Mouse (Mus musculus) neural tube, embryonic 14.5 days (tissue): ENCODE results near the gene Omt2b. TPM values are rescaled to one million over a fixed set of nuclear protein-coding genes. Genes with fewer than 3 reads are reported as not detected.

Experiments
- ATAC-seq: fragments of 200-750 bp; cut with Nextera tagmentation; 2 replicates; pipeline ENCODE4 v1.8.0; 2017; ENCODE audit warnings: low read depth, mild to moderate bottlenecking, moderate TSS enrichment, moderate library complexity
- H3K27ac ChIP-seq: fragments of 300-500 bp; sonication (generic); 2 replicates; pipeline ENCODE4 v1.5.1; 2014; ENCODE audit warnings: low read depth, mild to moderate bottlenecking, control low read depth, low read length, moderate library complexity, mixed read lengths
- H3K27me3 ChIP-seq: fragments of 300-500 bp; sonication (generic); 2 replicates; pipeline ENCODE4 v1.6.1; 2014; ENCODE audit warnings: low read length; ENCODE audit not compliant: control insufficient read depth, insufficient read depth
- H3K36me3 ChIP-seq: fragments of 300-500 bp; sonication (generic); 2 replicates; pipeline ENCODE4 v1.6.1; 2014; ENCODE audit warnings: low read length, mixed read lengths; ENCODE audit not compliant: control insufficient read depth, insufficient read depth
- H3K4me1 ChIP-seq: fragments of 300-500 bp; sonication (generic); 2 replicates; pipeline ENCODE4 v1.6.1; 2014; ENCODE audit warnings: low read length; ENCODE audit not compliant: control insufficient read depth, insufficient read depth
- H3K4me2 ChIP-seq: fragments of 300-500 bp; sonication (generic); 2 replicates; pipeline ENCODE4 v1.6.1; 2014; ENCODE audit warnings: mild to moderate bottlenecking, low read depth, low read length, control low read depth
- H3K4me3 ChIP-seq: fragments of 300-500 bp; sonication (generic); 2 replicates; pipeline ENCODE4 v1.5.1; 2014; ENCODE audit warnings: low read depth, low read length, control low read depth, mixed read lengths
- H3K9ac ChIP-seq: fragments of 300-500 bp; sonication (generic); replicated peaks from 2 replicates; pipeline ENCODE4 v1.6.1; 2014; ENCODE audit warnings: low read depth, mild to moderate bottlenecking, control low read depth, low read length, mixed read lengths
- H3K9me3 ChIP-seq: fragments of 300-500 bp; sonication (generic); 2 replicates; pipeline ENCODE4 v1.6.1; 2016; ENCODE audit warnings: low read length; ENCODE audit not compliant: control insufficient read depth
- WGBS: fragments of 180-500 bp; shearing (Covaris S2); extraction: QIAGEN DNeasy Blood & Tissue Kit; methylation state at CpG from one replicate; pipeline ENCODE4 v1.1.7; 2014; 5-methylcytosine and 5-hydroxymethylcytosine counted together
- polyA plus RNA-seq: library from polyadenylated mRNA; unstranded; fragments of >200 nt; fragmentation: Nextera tagmentation; extraction: Ambion mirVana; gene quantifications from 2 replicates; pipeline ENCODE4 v1.2.1, GENCODE M21; 2014

Gene Omt2b
- polyA plus RNA-seq, 1 experiment from 2014 or later = not detected

DNA sequence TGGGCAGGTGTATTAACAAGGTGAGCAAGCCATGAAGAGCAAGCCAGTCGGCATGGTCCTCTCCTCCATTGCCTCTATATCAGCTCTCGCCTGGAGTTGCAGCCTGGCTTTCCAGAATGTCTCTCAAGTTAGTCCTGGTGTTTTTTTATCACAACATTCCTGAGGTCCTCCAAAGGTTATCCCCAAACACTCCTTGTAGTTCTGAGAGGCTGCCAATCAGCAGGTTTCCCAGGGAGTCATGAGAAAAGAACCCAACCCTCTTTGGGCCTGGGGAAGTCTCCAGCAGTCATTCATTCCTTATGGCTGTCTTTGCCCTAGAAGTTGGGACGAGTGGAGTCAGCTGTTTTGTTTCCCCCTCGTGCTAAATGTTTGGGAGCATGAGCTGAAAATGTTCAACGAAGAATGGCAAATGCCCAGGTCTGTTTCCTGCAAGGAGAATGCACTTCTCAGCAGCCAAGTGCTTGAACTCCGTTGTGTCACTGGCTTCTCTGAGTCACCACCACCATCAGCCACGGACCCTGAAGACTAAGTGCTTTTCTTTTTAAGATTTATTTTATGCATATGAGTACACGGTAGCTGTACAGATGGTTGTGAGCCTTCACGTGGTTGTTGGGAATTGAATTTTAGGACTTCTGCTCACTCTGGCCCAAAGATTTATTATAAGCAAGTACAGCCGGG, 45.6 kb downstream of the Omt2b start:
- Histone ChIP-seq H3K36me3 (no peaks in the 10 kb centered on the region), H3K4me1 (peaks cover 5% of the 10 kb centered on the region), H3K9ac (no peak overlapping the region), H3K4me2 (no peak overlapping the region), H3K27me3 (0 out of 2 replicates have a peak, but pooled peaks cover 2% of the 10 kb centered on the region), H3K9me3 (no peaks in the 10 kb centered on the region), H3K27ac (no peak overlapping the region), H3K4me3 (no peak overlapping the region)
- 89% methylated on average over 10 of the region's 10 CpGs for WGBS
- ATAC-seq = no peak

DNA sequence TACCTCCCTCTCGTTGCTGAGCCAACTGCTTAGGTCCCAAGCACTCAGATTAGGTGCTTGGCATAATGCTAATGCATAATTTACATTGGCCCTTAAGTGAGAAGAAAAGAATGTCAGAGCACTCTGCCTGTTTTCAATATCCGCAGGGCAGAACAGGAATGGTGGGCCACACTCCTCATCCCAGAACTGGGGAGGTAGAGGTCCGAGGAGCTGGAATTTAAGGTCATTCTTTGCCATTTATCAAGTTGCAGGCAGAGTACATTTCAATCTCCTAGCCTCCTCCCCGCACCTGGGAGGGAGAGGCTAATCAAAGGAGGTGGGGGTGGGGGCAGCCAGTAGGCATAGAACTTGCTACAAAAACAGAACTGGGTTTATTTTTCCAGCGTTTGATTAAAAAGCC, 47.0 kb downstream of the Omt2b start:
- peaks cover 7% of the 10 kb centered on the region for H3K4me1 ChIP-seq
- 0 out of 2 replicates have a peak, but pooled peaks cover 2% of the 10 kb centered on the region for H3K27me3 ChIP-seq
- H3K9ac ChIP-seq = no peak overlapping the region
- no peak for ATAC-seq
- no peaks in the 10 kb centered on the region for H3K9me3 ChIP-seq
- 62% methylated on average over 5 of the region's 5 CpGs for WGBS
- H3K36me3 ChIP-seq = no peaks in the 10 kb centered on the region
- no peak overlapping the region for H3K4me3 ChIP-seq
- no peak overlapping the region for H3K27ac ChIP-seq
- H3K4me2 ChIP-seq = no peak overlapping the region

DNA sequence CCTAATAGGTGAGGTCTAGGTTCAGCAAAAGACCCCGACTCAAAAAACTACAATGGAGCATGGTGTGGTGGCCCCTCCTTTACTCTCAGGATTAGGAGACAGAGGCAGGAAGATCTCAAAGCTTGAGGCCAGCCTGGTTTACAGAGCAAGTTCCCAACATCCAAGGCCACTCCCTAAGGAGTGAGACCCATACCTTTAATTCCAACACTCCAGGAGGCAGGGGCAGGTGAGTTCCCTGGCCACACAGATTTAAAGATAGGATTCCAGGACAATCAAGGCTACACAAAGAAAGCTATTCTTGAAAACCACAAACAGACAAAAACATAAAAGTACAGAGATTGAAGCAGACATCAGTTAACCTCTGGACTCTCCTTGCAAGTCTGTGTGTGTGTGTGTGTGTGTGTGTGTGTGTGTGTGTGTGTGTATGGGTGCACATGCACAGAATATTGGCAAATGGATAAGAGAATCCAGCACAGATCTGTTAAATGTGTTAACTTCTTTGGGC, 47.5 kb downstream of the Omt2b start:
- Histone ChIP-seq H3K27me3 (0 out of 2 replicates have a peak, but pooled peaks cover 2% of the 10 kb centered on the region), H3K4me1 (peaks cover 7% of the 10 kb centered on the region), H3K27ac (no peak overlapping the region), H3K4me2 (no peak overlapping the region), H3K4me3 (no peak overlapping the region), H3K9me3 (no peaks in the 10 kb centered on the region), H3K36me3 (no peaks in the 10 kb centered on the region), H3K9ac (no peak overlapping the region)
- 76% methylated on average over 1 of the region's 1 CpGs for WGBS
- no peak for ATAC-seq

DNA sequence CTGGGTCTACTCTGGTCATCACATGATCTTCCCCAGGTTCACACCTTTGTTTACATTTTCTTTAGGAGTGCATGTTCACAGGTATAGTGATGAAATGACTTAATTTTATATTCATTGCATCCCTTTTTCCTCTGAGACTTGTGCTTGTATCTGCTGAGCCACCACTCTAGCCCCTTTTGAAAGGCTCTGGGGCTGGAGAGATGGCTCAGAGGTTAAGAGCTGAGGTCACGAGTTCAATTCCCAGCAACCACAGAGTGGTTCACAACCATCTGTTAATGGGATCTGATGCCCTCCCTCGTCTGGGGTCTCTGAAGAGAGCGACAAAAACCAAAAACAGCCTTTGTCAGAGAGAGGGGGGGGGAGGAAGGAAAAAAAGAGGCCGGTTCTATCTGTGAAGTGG, 48.1 kb downstream of the Omt2b start:
- Histone ChIP-seq H3K4me2 (no peak overlapping the region), H3K27me3 (0 out of 2 replicates have a peak, but pooled peaks cover 2% of the 10 kb centered on the region), H3K9me3 (no peaks in the 10 kb centered on the region), H3K27ac (no peak overlapping the region), H3K36me3 (no peaks in the 10 kb centered on the region), H3K4me1 (peaks cover 7% of the 10 kb centered on the region), H3K4me3 (no peak overlapping the region), H3K9ac (no peak overlapping the region)
- ATAC-seq = no peak
- 71% methylated on average over 4 of the region's 4 CpGs for WGBS

- 0 out of 2 replicates have a peak, but pooled peaks cover 2% of the 10 kb centered on the region for H3K27me3 ChIP-seq
- H3K4me1 ChIP-seq = peaks cover 7% of the 10 kb centered on the region
- H3K27ac ChIP-seq = no peak overlapping the region
- no peaks in the 10 kb centered on the region for H3K36me3 ChIP-seq
- WGBS = 38% methylated on average over 8 of the region's 8 CpGs
- peak overlapping the region; percentile 39; the same call in 1 of the 2 replicates for H3K9ac ChIP-seq
- peak overlapping the region; percentile 59 for H3K4me2 ChIP-seq
- ATAC-seq = no peak
- H3K9me3 ChIP-seq = no peaks in the 10 kb centered on the region
- H3K4me3 ChIP-seq = peak overlapping the region; percentile 26
Measured at GRCm38 (mm10) chr9:78377546-78377945, 50.2 kb downstream of the Omt2b start.

GRCm38 (mm10) chr9:78378113-78378785, 50.9 kb downstream of the Omt2b start, which contains the start of gene Ooep:
Gene Ooep, minus strand, starts transcription at chr9:78378725.
- no peaks in the 10 kb centered on the region for H3K9me3 ChIP-seq
- peak; percentile 94 for ATAC-seq
- H3K4me1 ChIP-seq = peaks cover 7% of the 10 kb centered on the region
- peak within 1 kb of the TSS; percentile 10; the same call in 1 of the 2 replicates for H3K27ac ChIP-seq
- 5% methylated on average over 22 of the region's 23 CpGs for WGBS
- peak within 1 kb of the TSS; percentile 59 for H3K4me2 ChIP-seq
- peak within 1 kb of the TSS; percentile 39 for H3K9ac ChIP-seq
- H3K27me3 ChIP-seq = 0 out of 2 replicates have a peak, but pooled peaks cover 2% of the 10 kb centered on the region
- peak within 1 kb of the TSS; percentile 26 for H3K4me3 ChIP-seq
- no peaks in the 10 kb centered on the region for H3K36me3 ChIP-seq

Other genes with a start within 250 kb of the Omt2b start
- 91.4 and 94.7 TPM in 2 replicates for gene Fbxo9, start 218.5 kb upstream of the Omt2b start, polyA plus RNA-seq
- 36.0 and 40.8 TPM in 2 replicates for gene Ick, start 218.4 kb upstream of the Omt2b start, polyA plus RNA-seq
- gene Gsta4, start 144.8 kb upstream of the Omt2b start, polyA plus RNA-seq = 34.4 and 34.9 TPM in 2 replicates
- not detected in 2 replicates for gene Gsta1, start 96.9 kb upstream of the Omt2b start, polyA plus RNA-seq
- gene Gm3776, start 70.5 kb upstream of the Omt2b start, polyA plus RNA-seq = not detected in 2 replicates
- not detected in 2 replicates for gene Gm10639, start 37.7 kb upstream of the Omt2b start, polyA plus RNA-seq
- not detected in 2 replicates for gene Omt2a, start 12.8 kb upstream of the Omt2b start, polyA plus RNA-seq
- not detected in 2 replicates for gene Gsta2, start 28.2 kb downstream of the Omt2b start, polyA plus RNA-seq
- gene Dppa5a, start 40.6 kb downstream of the Omt2b start, polyA plus RNA-seq = 3.1 and 5.9 TPM in 2 replicates
- 4.1 and 4.9 TPM in 2 replicates for gene Ooep, start 51.1 kb downstream of the Omt2b start, polyA plus RNA-seq
- gene Ddx43, start 68.2 kb downstream of the Omt2b start, polyA plus RNA-seq = 0.12 and 0.59 TPM in 2 replicates
- 0.60 and 0.70 TPM in 2 replicates for gene Cgas, start 115.6 kb downstream of the Omt2b start, polyA plus RNA-seq
- 32.0 and 34.6 TPM in 2 replicates for gene Mto1, start 120.6 kb downstream of the Omt2b start, polyA plus RNA-seq
- gene Gm17324, start 121.2 kb downstream of the Omt2b start, polyA plus RNA-seq = 2.1 and 2.4 TPM in 2 replicates
- gene Eef1a1, start 161.6 kb downstream of the Omt2b start, polyA plus RNA-seq = 3,427 and 3,855 TPM in 2 replicates